Mouse (Mus musculus) c-Kit-positive CD71-positive TER-119-positive erythroid progenitor cells, embryonic 14.5 days (primary cell): ENCODE data around the gene Ddx42.
A peak's percentile ranks its signal among the peaks of the same experiment; 100 is the strongest.
"Not testable (repeated sequence)": the region's sequence is repeated elsewhere in the genome, so short reads cannot be mapped to it uniquely, and the experiment has no call there.

Experiments used
- DNase-seq: peaks from one replicate; pipeline ENCODE4 v3.0.0-alpha.2; 2013; ENCODE audit warnings: low spot score

Ddx42 gene

GRCm38 (mm10) chr11:106201337-106202122 is 15.2 kb upstream of the Ddx42 start:
- DNase-seq = no peak

GRCm38 (mm10) chr11:106202123-106202465 is 14.6 kb upstream of the Ddx42 start, which contains the start of gene Strada:
Gene Strada, minus strand, starts transcription at chr11:106202168.
- DNase-seq = no peak

- DNase-seq = no peak
These were observed 4.0 kb upstream of the Ddx42 start for GRCm38 (mm10) chr11:106212771-106213170.

GRCm38 (mm10) chr11:106214856-106215255 is 1.9 kb upstream of the Ddx42 start:
- no peak for DNase-seq

GRCm38 (mm10) chr11:106215450-106215859 is 1.3 kb upstream of the Ddx42 start:
- peak; percentile 27 for DNase-seq

- DNase-seq = peak; percentile 96
These were observed 598 bp upstream of the Ddx42 start, which contains the start of gene Ccdc47 for GRCm38 (mm10) chr11:106215927-106216729. Gene Ccdc47, minus strand, starts transcription at chr11:106216344.

GRCm38 (mm10) chr11:106220603-106221002 is 3.9 kb downstream of the Ddx42 start:
- no peak for DNase-seq

- DNase-seq = not testable (repeated sequence)
These were observed 17.3 kb downstream of the Ddx42 start for GRCm38 (mm10) chr11:106233978-106234377.

- no peak for DNase-seq
These were observed 30.1 kb downstream of the Ddx42 start for GRCm38 (mm10) chr11:106246834-106247233.

- no peak for DNase-seq
These were observed 32.6 kb downstream of the Ddx42 start for GRCm38 (mm10) chr11:106249326-106249725.

- DNase-seq = no peak
These were observed 38.0 kb downstream of the Ddx42 start for GRCm38 (mm10) chr11:106254767-106255166.

- DNase-seq = no peak
These were observed 38.4 kb downstream of the Ddx42 start for GRCm38 (mm10) chr11:106255174-106255573.

GRCm38 (mm10) chr11:106255685-106256451 is 39.1 kb downstream of the Ddx42 start, which contains the start of the genes Ftsj3 and Psmc5:
Gene Ftsj3, minus strand, starts transcription at chr11:106256079.
Gene Psmc5, plus strand, starts transcription at chr11:106256154.
- DNase-seq = peak; percentile 97

- no peak for DNase-seq
These were observed 40.0 kb downstream of the Ddx42 start for GRCm38 (mm10) chr11:106256775-106257174.

GRCm38 (mm10) chr11:106260826-106261450 is 44.2 kb downstream of the Ddx42 start:
- DNase-seq = no peak

- no peak for DNase-seq
These were observed 47.2 kb downstream of the Ddx42 start for GRCm38 (mm10) chr11:106263963-106264362.

GRCm38 (mm10) chr11:106264988-106265387 is 48.3 kb downstream of the Ddx42 start:
- no peak for DNase-seq

GRCm38 (mm10) chr11:106265570-106265969 is 48.8 kb downstream of the Ddx42 start:
- no peak for DNase-seq

- no peak for DNase-seq
These were observed 49.7 kb downstream of the Ddx42 start for GRCm38 (mm10) chr11:106266431-106266830.

GRCm38 (mm10) chr11:106267311-106267852 is 50.7 kb downstream of the Ddx42 start:
- no peak for DNase-seq

GRCm38 (mm10) chr11:106267871-106268270 is 51.1 kb downstream of the Ddx42 start:
- no peak for DNase-seq
